Mouse (Mus musculus) spleen, adult 2 months (tissue): ENCODE measurements around the gene Tma7.

Source experiments
- CTCF ChIP-seq: fragments of 200-500 bp; IDR thresholded peaks from 2 replicates; pipeline ENCODE4 v1.5.1; 2011; ENCODE audit warnings: mild to moderate bottlenecking, inconsistent platforms; ENCODE audit not compliant: insufficient read depth, insufficient read length, insufficient replicate concordance; ENCODE audit errors: extremely low read depth
- POLR2A ChIP-seq: fragments of 200-500 bp; IDR thresholded peaks from 2 replicates; pipeline ENCODE4 v1.6.1; 2011; ENCODE audit warnings: low read depth, low read length, inconsistent platforms

DNA sequence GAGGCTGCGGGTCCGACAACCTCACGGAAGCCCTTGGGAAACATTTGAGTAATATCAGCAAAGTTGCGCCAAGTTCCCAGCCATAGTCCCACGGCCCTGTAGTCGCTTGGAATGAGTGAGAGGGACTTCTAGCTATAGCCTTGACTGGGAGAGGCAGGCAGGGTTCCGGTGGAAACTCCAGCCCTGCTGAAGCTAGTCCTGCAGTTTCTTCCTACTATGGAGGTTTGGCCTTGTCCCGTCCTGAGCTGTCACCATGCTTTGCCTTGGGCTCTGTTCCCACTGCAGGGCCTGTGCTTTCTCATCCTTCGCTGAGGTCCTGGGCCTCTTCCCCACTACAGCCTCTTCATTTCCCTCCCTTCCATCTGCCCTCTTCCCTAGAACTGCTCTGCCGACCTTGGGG lies 33.8 kb upstream of the Tma7 start:
- no peak for TF ChIP-seq CTCF
- TF ChIP-seq POLR2A: no peak
